Mouse (Mus musculus): ENCODE measurements around the gene Krtap6-2. TPM values are rescaled to one million over a fixed set of nuclear protein-coding genes. Genes with fewer than 3 reads are reported as not detected.
A peak's percentile ranks its signal among the peaks of the same experiment; 100 is the strongest.

Gene Krtap6-2
- not detected in 2 replicates for polyA plus RNA-seq (2014; fragmentation: Nextera tagmentation; extraction: Ambion mirVana)

DNA sequence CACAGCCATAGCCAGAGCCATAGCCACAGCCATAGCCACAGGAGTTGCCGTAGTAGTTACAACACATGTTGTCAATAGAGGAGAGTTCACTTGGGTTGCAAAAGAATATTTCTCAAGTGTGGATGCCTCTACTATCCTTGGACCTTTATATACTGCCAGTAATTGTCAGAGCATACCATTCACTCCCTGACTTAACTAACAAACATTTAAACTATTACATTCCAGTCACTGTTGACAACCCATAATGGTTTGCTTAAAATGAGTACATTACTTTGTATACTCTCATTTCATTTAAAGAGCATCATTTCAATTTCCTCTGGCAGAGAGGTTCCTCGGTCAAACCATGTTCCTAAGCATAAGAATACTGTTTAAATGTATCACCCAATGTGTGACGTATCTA, at the start of gene Krtap6-2:
Gene Krtap6-2, minus strand, starts transcription at position 101 of the 400 bp plus-strand sequence.
- H3K36me3 ChIP-seq (ENCODE audit: control insufficient read depth, insufficient read depth, low read length), result no peaks in the 10 kb centered on the region
- H3K27ac ChIP-seq (ENCODE audit: low read depth, low read length), result no peak within 1 kb of the TSS
- H3K4me1 ChIP-seq (ENCODE audit: control insufficient read depth, insufficient read depth, low read length), result no peaks in the 10 kb centered on the region
- no peak within 1 kb of the TSS for H3K9ac ChIP-seq (ENCODE audit: low read depth, low read length)
- no peaks in the 10 kb centered on the region for H3K9me3 ChIP-seq (replicated peaks; ENCODE audit: control insufficient read depth, low read length)
- H3K4me3 ChIP-seq (ENCODE audit: low read depth, low read length), result no peak within 1 kb of the TSS
- no peaks in the 10 kb centered on the region for H3K27me3 ChIP-seq (ENCODE audit: control insufficient read depth, insufficient read depth, low read length)
- H3K4me2 ChIP-seq, result no peak within 1 kb of the TSS
- 85% methylated on average over 3 of the region's 3 CpGs for WGBS (ENCODE audit: insufficient replicate concordance)
- ATAC-seq (replicated peaks; ENCODE audit: insufficient number of reproducible peaks, low FRiP score, low TSS enrichment), result no peak

- ATAC-seq (replicated peaks; ENCODE audit: insufficient number of reproducible peaks, low FRiP score, low TSS enrichment), result 0 out of 2 replicates have a peak, but pooled peaks have one; percentile 57
- Histone ChIP-seq H3K9ac (ENCODE audit: low read depth, low read length) (no peak overlapping the region), H3K4me3 (ENCODE audit: low read depth, low read length) (no peak overlapping the region), H3K27me3 (ENCODE audit: control insufficient read depth, insufficient read depth, low read length) (no peaks in the 10 kb centered on the region), H3K4me1 (ENCODE audit: control insufficient read depth, insufficient read depth, low read length) (no peaks in the 10 kb centered on the region), H3K36me3 (ENCODE audit: control insufficient read depth, insufficient read depth, low read length) (no peaks in the 10 kb centered on the region), H3K27ac (ENCODE audit: low read depth, low read length) (no peak overlapping the region), H3K9me3 (replicated peaks; ENCODE audit: control insufficient read depth, low read length) (no peaks in the 10 kb centered on the region), H3K4me2 (no peak overlapping the region)
- 57% methylated on average over 5 of the region's 5 CpGs for WGBS (ENCODE audit: insufficient replicate concordance)
Observed at GRCm38 (mm10) chr16:89461189-89461588, 41.3 kb upstream of the Krtap6-2 start.

- Histone ChIP-seq H3K9me3 (replicated peaks; ENCODE audit: control insufficient read depth, low read length) (no peaks in the 10 kb centered on the region), H3K4me3 (ENCODE audit: low read depth, low read length) (no peak overlapping the region), H3K9ac (ENCODE audit: low read depth, low read length) (no peak overlapping the region), H3K27ac (ENCODE audit: low read depth, low read length) (no peak overlapping the region), H3K36me3 (ENCODE audit: control insufficient read depth, insufficient read depth, low read length) (no peaks in the 10 kb centered on the region), H3K4me2 (no peak overlapping the region), H3K4me1 (ENCODE audit: control insufficient read depth, insufficient read depth, low read length) (no peaks in the 10 kb centered on the region), H3K27me3 (ENCODE audit: control insufficient read depth, insufficient read depth, low read length) (no peaks in the 10 kb centered on the region)
- no peak for ATAC-seq (replicated peaks; ENCODE audit: insufficient number of reproducible peaks, low FRiP score, low TSS enrichment)
- 76% methylated on average over 2 of the region's 2 CpGs for WGBS (ENCODE audit: insufficient replicate concordance)
Observed at GRCm38 (mm10) chr16:89429586-89429985, 9.7 kb upstream of the Krtap6-2 start.

DNA sequence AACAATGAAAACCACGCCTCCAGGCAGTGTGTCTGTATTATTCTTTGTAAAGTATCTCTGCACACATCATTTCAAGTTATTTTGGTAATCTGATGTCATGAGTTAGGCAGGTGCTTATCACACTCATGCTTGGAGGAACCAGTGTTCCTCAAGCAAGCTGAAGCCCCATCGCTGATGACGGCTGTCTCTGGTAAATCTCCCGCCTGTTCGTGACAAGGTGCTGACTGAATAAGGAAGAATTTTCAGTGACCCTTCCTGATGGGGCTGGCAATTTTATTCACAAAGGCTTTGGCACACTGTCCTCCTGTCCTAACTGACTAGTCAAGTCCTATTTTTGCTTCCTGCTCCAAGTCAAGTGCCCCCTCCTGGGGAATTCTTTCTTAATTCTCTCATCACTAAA, 5.4 kb upstream of the Krtap6-2 start:
- H3K4me3 ChIP-seq (ENCODE audit: low read depth, low read length), result no peak overlapping the region
- H3K4me1 ChIP-seq (ENCODE audit: control insufficient read depth, insufficient read depth, low read length), result no peaks in the 10 kb centered on the region
- ATAC-seq (replicated peaks; ENCODE audit: insufficient number of reproducible peaks, low FRiP score, low TSS enrichment), result peak; percentile 76
- H3K36me3 ChIP-seq (ENCODE audit: control insufficient read depth, insufficient read depth, low read length), result no peaks in the 10 kb centered on the region
- H3K27me3 ChIP-seq (ENCODE audit: control insufficient read depth, insufficient read depth, low read length), result no peaks in the 10 kb centered on the region
- no peaks in the 10 kb centered on the region for H3K9me3 ChIP-seq (replicated peaks; ENCODE audit: control insufficient read depth, low read length)
- no peak overlapping the region for H3K27ac ChIP-seq (ENCODE audit: low read depth, low read length)
- H3K4me2 ChIP-seq, result no peak overlapping the region
- H3K9ac ChIP-seq (ENCODE audit: low read depth, low read length), result no peak overlapping the region
- 44% methylated on average over 5 of the region's 5 CpGs for WGBS (ENCODE audit: insufficient replicate concordance)

GRCm38 (mm10) chr16:89416311-89416710, 3.6 kb downstream of the Krtap6-2 start:
- Histone ChIP-seq H3K9ac (ENCODE audit: low read depth, low read length) (no peak overlapping the region), H3K27ac (ENCODE audit: low read depth, low read length) (no peak overlapping the region), H3K4me2 (no peak overlapping the region), H3K9me3 (replicated peaks; ENCODE audit: control insufficient read depth, low read length) (no peaks in the 10 kb centered on the region), H3K4me1 (ENCODE audit: control insufficient read depth, insufficient read depth, low read length) (no peaks in the 10 kb centered on the region), H3K4me3 (ENCODE audit: low read depth, low read length) (no peak overlapping the region), H3K36me3 (ENCODE audit: control insufficient read depth, insufficient read depth, low read length) (no peaks in the 10 kb centered on the region), H3K27me3 (ENCODE audit: control insufficient read depth, insufficient read depth, low read length) (no peaks in the 10 kb centered on the region)
- ATAC-seq (replicated peaks; ENCODE audit: insufficient number of reproducible peaks, low FRiP score, low TSS enrichment), result no peak
- 78% methylated on average over 3 of the region's 3 CpGs for WGBS (ENCODE audit: insufficient replicate concordance)

GRCm38 (mm10) chr16:89410345-89411068, 9.4 kb downstream of the Krtap6-2 start:
- Histone ChIP-seq H3K4me3 (ENCODE audit: low read depth, low read length) (no peak overlapping the region), H3K4me2 (no peak overlapping the region), H3K4me1 (ENCODE audit: control insufficient read depth, insufficient read depth, low read length) (no peaks in the 10 kb centered on the region), H3K27me3 (ENCODE audit: control insufficient read depth, insufficient read depth, low read length) (no peaks in the 10 kb centered on the region), H3K27ac (ENCODE audit: low read depth, low read length) (no peak overlapping the region), H3K9ac (ENCODE audit: low read depth, low read length) (no peak overlapping the region), H3K9me3 (replicated peaks; ENCODE audit: control insufficient read depth, low read length) (no peaks in the 10 kb centered on the region), H3K36me3 (ENCODE audit: control insufficient read depth, insufficient read depth, low read length) (no peaks in the 10 kb centered on the region)
- 73% methylated on average over 5 of the region's 5 CpGs for WGBS (ENCODE audit: insufficient replicate concordance)
- ATAC-seq (replicated peaks; ENCODE audit: insufficient number of reproducible peaks, low FRiP score, low TSS enrichment), result no peak

DNA sequence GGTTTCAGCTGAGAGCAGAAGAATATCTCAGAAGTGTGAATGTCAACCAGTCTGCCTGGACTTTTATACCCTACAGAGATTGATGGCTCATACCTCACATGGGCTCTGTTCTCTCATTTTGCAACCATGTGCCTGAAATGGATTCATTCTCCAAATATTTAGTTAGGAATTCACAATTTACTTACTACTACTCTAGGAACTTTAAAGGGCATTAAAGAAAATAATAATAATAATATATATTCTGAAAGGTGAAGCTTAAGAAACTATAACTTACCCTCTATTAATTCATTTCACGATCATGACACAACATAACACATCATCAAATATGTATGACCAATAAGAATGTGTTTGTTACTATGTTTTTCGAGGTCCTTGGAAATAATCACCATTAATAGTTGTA, 16.1 kb downstream of the Krtap6-2 start, which contains the start of gene Krtap21-1:
Gene Krtap21-1, minus strand, starts transcription at position 101 of the 400 bp plus-strand sequence.
- Histone ChIP-seq H3K4me1 (ENCODE audit: control insufficient read depth, insufficient read depth, low read length) (no peaks in the 10 kb centered on the region), H3K27me3 (ENCODE audit: control insufficient read depth, insufficient read depth, low read length) (no peaks in the 10 kb centered on the region), H3K27ac (ENCODE audit: low read depth, low read length) (no peak within 1 kb of the TSS), H3K9ac (ENCODE audit: low read depth, low read length) (no peak within 1 kb of the TSS), H3K9me3 (replicated peaks; ENCODE audit: control insufficient read depth, low read length) (no peaks in the 10 kb centered on the region), H3K4me2 (no peak within 1 kb of the TSS), H3K36me3 (ENCODE audit: control insufficient read depth, insufficient read depth, low read length) (no peaks in the 10 kb centered on the region), H3K4me3 (ENCODE audit: low read depth, low read length) (no peak within 1 kb of the TSS)
- no peak for ATAC-seq (replicated peaks; ENCODE audit: insufficient number of reproducible peaks, low FRiP score, low TSS enrichment)
- 68% methylated on average over 2 of the region's 2 CpGs for WGBS (ENCODE audit: insufficient replicate concordance)

DNA sequence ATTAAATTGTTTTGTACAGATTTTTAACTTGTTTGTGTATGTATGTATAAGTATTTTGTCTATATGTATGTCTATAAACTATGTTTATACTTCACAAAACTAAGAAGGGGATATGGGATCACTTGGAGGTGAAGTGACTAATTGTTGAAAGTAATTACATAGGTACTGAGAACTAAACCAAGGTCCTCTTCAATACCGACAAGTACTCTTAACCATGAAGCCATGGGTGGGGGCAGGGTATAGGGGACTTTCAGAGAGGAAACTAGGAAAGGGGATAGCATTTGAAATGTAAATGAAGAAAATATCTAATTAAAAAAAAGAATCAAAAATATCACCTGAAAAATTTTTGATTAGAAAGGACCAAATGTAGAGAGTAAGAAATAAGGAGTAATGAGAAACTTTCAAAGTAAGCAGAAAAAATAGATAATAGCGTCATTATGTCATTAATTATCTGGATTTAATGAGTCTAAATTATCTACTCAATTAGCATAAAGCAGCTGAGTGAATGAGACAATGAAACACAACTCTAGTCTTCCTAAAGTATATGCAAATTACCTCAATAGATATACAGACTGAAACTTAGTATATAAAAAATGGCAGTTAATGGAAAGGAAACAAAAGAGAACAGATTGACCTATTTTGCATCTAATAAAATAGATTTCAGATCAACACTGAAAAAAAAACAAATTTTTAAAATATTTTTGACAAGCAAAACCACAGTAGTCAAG, 47.0 kb downstream of the Krtap6-2 start:
- Histone ChIP-seq H3K27me3 (ENCODE audit: control insufficient read depth, insufficient read depth, low read length) (no peaks in the 10 kb centered on the region), H3K4me1 (ENCODE audit: control insufficient read depth, insufficient read depth, low read length) (no peaks in the 10 kb centered on the region)

More for the DNA sequence above, 47.0 kb downstream of the Krtap6-2 start:
- H3K4me3 ChIP-seq (ENCODE audit: low read depth, low read length), result no peak overlapping the region
- H3K36me3 ChIP-seq (ENCODE audit: control insufficient read depth, insufficient read depth, low read length), result no peaks in the 10 kb centered on the region
- H3K4me2 ChIP-seq, result no peak overlapping the region
- no peak overlapping the region for H3K9ac ChIP-seq (ENCODE audit: low read depth, low read length)
- WGBS (ENCODE audit: insufficient replicate concordance), result 64% methylated on average over 2 of the region's 2 CpGs
- H3K27ac ChIP-seq (ENCODE audit: low read depth, low read length), result no peak overlapping the region
- H3K9me3 ChIP-seq (replicated peaks; ENCODE audit: control insufficient read depth, low read length), result no peaks in the 10 kb centered on the region
- ATAC-seq (replicated peaks; ENCODE audit: insufficient number of reproducible peaks, low FRiP score, low TSS enrichment), result no peak

Data from heart, embryonic 11.5 days (tissue).